Mouse (Mus musculus) neural tube, embryonic 12.5 days (tissue): ENCODE measurements at regions not wholly inside any gene's neighbourhood (a gene's known extent, or its start where the extent isn't known, plus 50 kb on each side); places are given as distances from the start of the nearest gene placed in this dataset.

Experiments
- ATAC-seq: fragments of 200-750 bp; cut with Nextera tagmentation; 2 replicates; pipeline ENCODE4 v1.8.0; 2017; ENCODE audit warnings: low read depth, mild to moderate bottlenecking, moderate TSS enrichment, moderate library complexity; ENCODE audit not compliant: low FRiP score
- H3K27ac ChIP-seq: fragments of 300-500 bp; sonication (generic); 2 replicates; pipeline ENCODE4 v1.5.1; 2016
- H3K27me3 ChIP-seq: fragments of 300-500 bp; sonication (generic); replicated peaks from 2 replicates; pipeline ENCODE4 v1.6.1; 2016; ENCODE audit warnings: mild to moderate bottlenecking
- H3K36me3 ChIP-seq: fragments of 300-500 bp; sonication (generic); 2 replicates; pipeline ENCODE4 v1.6.1; 2016; ENCODE audit warnings: mild to moderate bottlenecking
- H3K4me1 ChIP-seq: fragments of 300-500 bp; sonication (generic); 2 replicates; pipeline ENCODE4 v1.6.1; 2016
- H3K4me2 ChIP-seq: fragments of 300-500 bp; sonication (generic); replicated peaks from 2 replicates; pipeline ENCODE4 v1.6.1; 2016; ENCODE audit warnings: mild to moderate bottlenecking
- H3K4me3 ChIP-seq: fragments of 300-500 bp; sonication (generic); 2 replicates; pipeline ENCODE4 v1.5.1; 2016
- H3K9ac ChIP-seq: fragments of 300-500 bp; sonication (generic); 2 replicates; pipeline ENCODE4 v1.6.1; 2016; ENCODE audit warnings: mild to moderate bottlenecking
- H3K9me3 ChIP-seq: fragments of 300-500 bp; sonication (generic); 2 replicates; pipeline ENCODE4 v1.6.1; 2016; ENCODE audit warnings: mild to moderate bottlenecking
- WGBS: fragments of 180-500 bp; shearing (Covaris S2); methylation state at CpG from one replicate; pipeline ENCODE4 v1.1.7; 2016; 5-methylcytosine and 5-hydroxymethylcytosine counted together

- WGBS, result 79% methylated on average over 10 of the region's 10 CpGs
- Histone ChIP-seq H3K4me1 (no peaks in the 10 kb centered on the region), H3K9me3 (no peaks in the 10 kb centered on the region), H3K9ac (no peak overlapping the region), H3K4me2 (no peak overlapping the region), H3K27me3 (no peaks in the 10 kb centered on the region), H3K4me3 (no peak overlapping the region), H3K36me3 (no peaks in the 10 kb centered on the region), H3K27ac (no peak overlapping the region)
- ATAC-seq, result no peak
Measured at GRCm38 (mm10) chr2:117987426-117988215, 124.1 kb upstream of the Thbs1 start.

- no peaks in the 10 kb centered on the region for H3K9me3 ChIP-seq
- H3K27ac ChIP-seq, result no peak overlapping the region
- H3K4me2 ChIP-seq, result no peak overlapping the region
- no peak for ATAC-seq
- 70% methylated on average over 11 of the region's 11 CpGs for WGBS
- no peaks in the 10 kb centered on the region for H3K36me3 ChIP-seq
- no peaks in the 10 kb centered on the region for H3K27me3 ChIP-seq
- H3K9ac ChIP-seq, result no peak overlapping the region
- H3K4me1 ChIP-seq, result no peaks in the 10 kb centered on the region
- no peak overlapping the region for H3K4me3 ChIP-seq
Measured at GRCm38 (mm10) chr2:117988396-117989173, 123.1 kb upstream of the Thbs1 start.

- no peak overlapping the region for H3K4me2 ChIP-seq
- no peaks in the 10 kb centered on the region for H3K36me3 ChIP-seq
- 81% methylated on average over 8 of the region's 8 CpGs for WGBS
- no peaks in the 10 kb centered on the region for H3K9me3 ChIP-seq
- no peak overlapping the region for H3K9ac ChIP-seq
- no peaks in the 10 kb centered on the region for H3K27me3 ChIP-seq
- ATAC-seq, result no peak
- no peak overlapping the region for H3K4me3 ChIP-seq
- no peaks in the 10 kb centered on the region for H3K4me1 ChIP-seq
- no peak overlapping the region for H3K27ac ChIP-seq
Measured at GRCm38 (mm10) chr2:117989215-117989614, 122.5 kb upstream of the Thbs1 start.

- Histone ChIP-seq H3K9me3 (no peaks in the 10 kb centered on the region), H3K27me3 (no peaks in the 10 kb centered on the region), H3K4me2 (no peak overlapping the region), H3K36me3 (no peaks in the 10 kb centered on the region), H3K4me3 (no peak overlapping the region), H3K27ac (no peak overlapping the region), H3K4me1 (no peaks in the 10 kb centered on the region), H3K9ac (no peak overlapping the region)
- 72% methylated on average over 14 of the region's 14 CpGs for WGBS
- no peak for ATAC-seq
Measured at GRCm38 (mm10) chr2:117996130-117997083, 115.3 kb upstream of the Thbs1 start.

GRCm38 (mm10) chr2:117999641-118000040 lies 112.0 kb upstream of the Thbs1 start:
- Histone ChIP-seq H3K36me3 (no peaks in the 10 kb centered on the region), H3K4me2 (no peak overlapping the region), H3K4me1 (no peaks in the 10 kb centered on the region), H3K27ac (no peak overlapping the region), H3K4me3 (no peak overlapping the region), H3K9me3 (no peaks in the 10 kb centered on the region), H3K27me3 (no peaks in the 10 kb centered on the region), H3K9ac (no peak overlapping the region)
- WGBS, result 46% methylated on average over 6 of the region's 6 CpGs
- ATAC-seq, result no peak

DNA sequence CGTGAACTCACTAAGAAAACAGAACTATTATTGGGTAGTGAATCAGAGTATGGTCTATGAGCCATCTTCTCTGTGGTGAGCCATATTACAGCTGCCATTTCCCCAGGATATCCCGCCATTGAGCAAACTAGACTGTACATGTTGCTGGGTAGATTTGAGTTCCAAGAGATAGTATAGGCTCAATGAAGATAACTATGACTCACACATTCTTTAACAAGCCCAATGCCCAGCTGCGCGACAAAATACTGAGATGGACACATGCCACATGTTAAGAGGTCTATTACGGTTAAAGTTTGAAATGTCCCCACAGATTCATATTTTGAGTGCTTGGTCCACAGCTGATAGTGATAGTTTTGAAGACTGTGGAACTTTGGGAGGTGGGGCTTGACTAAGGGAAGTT lies 107.5 kb upstream of the Thbs1 start:
- no peaks in the 10 kb centered on the region for H3K36me3 ChIP-seq
- no peak overlapping the region for H3K9ac ChIP-seq
- H3K4me2 ChIP-seq, result no peak overlapping the region
- 92% methylated on average over 5 of the region's 5 CpGs for WGBS
- H3K9me3 ChIP-seq, result no peaks in the 10 kb centered on the region
- no peaks in the 10 kb centered on the region for H3K4me1 ChIP-seq
- no peak overlapping the region for H3K27ac ChIP-seq
- no peak for ATAC-seq
- H3K27me3 ChIP-seq, result no peaks in the 10 kb centered on the region
- H3K4me3 ChIP-seq, result no peak overlapping the region

GRCm38 (mm10) chr2:118007539-118008427 lies 103.9 kb upstream of the Thbs1 start:
- WGBS, result 55% methylated on average over 10 of the region's 10 CpGs
- no peak overlapping the region for H3K4me2 ChIP-seq

GRCm38 (mm10) chr2:118011679-118012078 lies 100.0 kb upstream of the Thbs1 start:
- ATAC-seq, result no peak
- H3K27me3 ChIP-seq, result no peaks in the 10 kb centered on the region
- WGBS, result 89% methylated on average over 7 of the region's 7 CpGs
- no peak overlapping the region for H3K4me3 ChIP-seq
- H3K9me3 ChIP-seq, result no peaks in the 10 kb centered on the region
- H3K4me2 ChIP-seq, result no peak overlapping the region
- no peaks in the 10 kb centered on the region for H3K4me1 ChIP-seq
- H3K27ac ChIP-seq, result no peak overlapping the region
- H3K9ac ChIP-seq, result no peak overlapping the region
- H3K36me3 ChIP-seq, result no peaks in the 10 kb centered on the region

More at GRCm38 (mm10) chr2:118007539-118008427, 103.9 kb upstream of the Thbs1 start:
- Histone ChIP-seq H3K9me3 (no peaks in the 10 kb centered on the region), H3K36me3 (no peaks in the 10 kb centered on the region), H3K27ac (no peak overlapping the region), H3K4me1 (no peaks in the 10 kb centered on the region), H3K27me3 (no peaks in the 10 kb centered on the region), H3K9ac (no peak overlapping the region), H3K4me3 (no peak overlapping the region)
- no peak for ATAC-seq

DNA sequence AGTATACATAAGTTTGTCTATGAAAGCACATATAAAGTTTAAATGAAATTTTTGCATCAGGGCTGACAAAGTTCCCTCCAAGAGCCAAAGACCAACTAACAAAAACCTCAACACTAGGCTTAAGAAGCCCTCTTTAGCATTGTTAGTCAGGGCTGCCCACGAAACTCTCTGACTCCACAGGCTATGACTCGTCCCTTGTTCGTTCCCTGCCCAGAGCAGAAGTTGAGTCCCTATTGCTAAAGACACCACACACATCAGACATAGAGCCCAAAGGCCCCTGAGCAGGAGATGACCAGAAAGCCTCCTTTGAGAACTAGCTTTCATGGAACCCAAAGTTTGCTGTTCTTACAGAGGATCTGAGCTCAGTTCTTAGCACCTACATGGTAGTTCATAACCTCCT lies 99.5 kb upstream of the Thbs1 start:
- Histone ChIP-seq H3K4me3 (no peak overlapping the region), H3K36me3 (no peaks in the 10 kb centered on the region), H3K27ac (no peak overlapping the region), H3K4me2 (no peak overlapping the region), H3K9me3 (no peaks in the 10 kb centered on the region), H3K27me3 (no peaks in the 10 kb centered on the region), H3K4me1 (no peaks in the 10 kb centered on the region), H3K9ac (no peak overlapping the region)
- WGBS, result 79% methylated on average over 3 of the region's 3 CpGs
- ATAC-seq, result no peak

DNA sequence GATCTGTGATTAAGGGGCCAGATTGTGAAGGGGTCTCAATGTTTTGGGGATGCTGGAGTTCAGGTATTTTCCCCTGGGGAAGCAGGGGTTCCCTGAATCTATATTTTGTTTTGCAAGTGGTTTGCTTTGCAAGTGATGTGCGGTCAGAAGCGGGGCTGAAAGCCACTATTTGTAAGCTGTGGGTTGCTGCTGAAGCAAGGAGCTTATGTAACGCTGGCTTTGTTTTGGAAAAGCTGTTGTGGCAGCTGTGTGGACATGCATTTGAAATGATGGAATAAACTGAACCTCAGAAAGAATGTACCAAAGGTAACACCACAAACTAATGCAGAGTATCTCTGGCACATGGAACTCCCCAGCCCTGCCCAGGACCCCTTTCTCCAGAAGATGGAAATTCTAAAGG lies 98.5 kb upstream of the Thbs1 start:
- Histone ChIP-seq H3K4me3 (no peak overlapping the region), H3K36me3 (no peaks in the 10 kb centered on the region), H3K9ac (no peak overlapping the region), H3K27ac (no peak overlapping the region), H3K9me3 (no peaks in the 10 kb centered on the region), H3K4me2 (no peak overlapping the region), H3K4me1 (no peaks in the 10 kb centered on the region), H3K27me3 (no peaks in the 10 kb centered on the region)
- 86% methylated on average over 3 of the region's 3 CpGs for WGBS
- no peak for ATAC-seq

DNA sequence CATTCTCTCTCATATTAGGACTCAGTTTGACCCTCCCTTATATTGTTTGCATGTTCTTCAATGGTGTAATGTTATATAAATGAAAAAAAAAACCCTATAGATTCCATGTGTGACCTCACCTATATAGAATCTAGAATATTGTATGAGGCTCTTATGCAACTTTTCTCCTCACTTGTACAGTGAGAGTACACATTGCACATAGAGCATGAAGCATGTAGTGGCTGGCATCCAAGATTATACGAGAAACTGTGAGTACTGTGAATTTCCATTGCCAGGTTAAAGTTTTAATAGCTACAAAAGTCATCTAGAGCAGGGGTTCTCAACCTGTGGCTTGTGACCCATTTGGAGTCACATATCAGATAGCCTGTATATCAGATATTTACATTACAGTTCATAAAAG lies 96.5 kb upstream of the Thbs1 start:
- Histone ChIP-seq H3K9ac (no peak overlapping the region), H3K9me3 (no peaks in the 10 kb centered on the region), H3K4me3 (no peak overlapping the region), H3K36me3 (no peaks in the 10 kb centered on the region), H3K27ac (no peak overlapping the region), H3K4me2 (no peak overlapping the region), H3K27me3 (no peaks in the 10 kb centered on the region), H3K4me1 (no peaks in the 10 kb centered on the region)
- ATAC-seq, result no peak
- 85% methylated on average over 1 of the region's 1 CpGs for WGBS
